Mouse (Mus musculus) midbrain, postnatal 0 days (tissue): Measurements from ENCODE around the gene Vasn. TPM values are rescaled to one million over a fixed set of nuclear protein-coding genes. Genes with fewer than 3 reads are reported as not detected.

Source experiments
- ATAC-seq: fragments of 200-750 bp; cut with Nextera tagmentation; 2 replicates; pipeline ENCODE4 v1.8.0; 2017; ENCODE audit warnings: moderate number of reproducible peaks, mild to moderate bottlenecking, moderate TSS enrichment, moderate library complexity; ENCODE audit not compliant: low FRiP score
- DNase-seq: peaks from one replicate; pipeline ENCODE4 v3.0.0-alpha.2; 2015; ENCODE audit warnings: low spot score
- H3K27ac ChIP-seq: fragments of 300-500 bp; sonication (generic); 2 replicates; pipeline ENCODE4 v1.5.1; 2014; ENCODE audit warnings: low read depth, mild to moderate bottlenecking, low read length, mixed read lengths
- H3K27me3 ChIP-seq: fragments of 300-500 bp; sonication (generic); 2 replicates; pipeline ENCODE4 v1.6.1; 2014; ENCODE audit warnings: low read length, control low read depth, mixed read lengths; ENCODE audit not compliant: insufficient read depth
- H3K36me3 ChIP-seq: fragments of 300-500 bp; sonication (generic); 2 replicates; pipeline ENCODE4 v1.6.1; 2014; ENCODE audit warnings: low read length, control low read depth, mixed read lengths; ENCODE audit not compliant: insufficient read depth
- H3K4me1 ChIP-seq: fragments of 300-500 bp; sonication (generic); 2 replicates; pipeline ENCODE4 v1.6.1; 2014; ENCODE audit warnings: mild to moderate bottlenecking, control low read depth, antibody characterized with exemption, low read length, mixed read lengths; ENCODE audit not compliant: insufficient read depth
- H3K4me2 ChIP-seq: fragments of 300-500 bp; sonication (generic); 2 replicates; pipeline ENCODE4 v1.6.1; 2014; ENCODE audit warnings: low read depth, mild to moderate bottlenecking, low read length, mixed read lengths; ENCODE audit not compliant: poor library complexity, severe bottlenecking
- H3K4me3 ChIP-seq: fragments of 300-500 bp; sonication (generic); 2 replicates; pipeline ENCODE4 v1.5.1; 2014; ENCODE audit warnings: low read depth, mild to moderate bottlenecking, low read length, moderate library complexity
- H3K9ac ChIP-seq: fragments of 300-500 bp; sonication (generic); replicated peaks from 2 replicates; pipeline ENCODE4 v1.6.1; 2014; ENCODE audit warnings: mild to moderate bottlenecking, low read length, moderate library complexity, mixed read lengths; ENCODE audit not compliant: poor library complexity, severe bottlenecking
- H3K9me3 ChIP-seq: fragments of 300-500 bp; sonication (generic); 2 replicates; pipeline ENCODE4 v1.6.1; 2016; ENCODE audit warnings: low read length, control low read depth
- CTCF ChIP-seq: IDR thresholded peaks from 2 replicates; pipeline ENCODE4 v1.5.1; 2016; ENCODE audit warnings: antibody characterized with exemption, mild to moderate bottlenecking
- WGBS: fragments of 180-500 bp; shearing (Covaris S2); extraction: QIAGEN DNeasy Blood & Tissue Kit; methylation state at CpG from one replicate; pipeline ENCODE4 v1.1.7; 2014; 5-methylcytosine and 5-hydroxymethylcytosine counted together
- polyA plus RNA-seq: library from polyadenylated mRNA; unstranded; fragments of >200 nt; fragmentation: Nextera tagmentation; extraction: Ambion mirVana; gene quantifications from 2 replicates; pipeline ENCODE4 v1.2.1, GENCODE M21; 2015
- total RNA-seq: library from RNA; depleted of rRNA; stranded (reverse); fragments of >200 nt; gene quantifications from 2 replicates; pipeline ENCODE4 v1.2.3, GENCODE M21; 2014

Gene Vasn
- total and polyA plus RNA-seq, 2 experiments from 2014 or later: 4.7 to 14.2 TPM

- 0 out of 2 replicates have a peak, but pooled peaks have one; percentile 4 for TF ChIP-seq CTCF
- Histone ChIP-seq H3K27ac (peak within 1 kb of the TSS; percentile 85), H3K27me3 (no peaks in the 10 kb centered on the region), H3K9me3 (no peaks in the 10 kb centered on the region), H3K4me2 (peak within 1 kb of the TSS; percentile 75), H3K4me3 (peak within 1 kb of the TSS; percentile 69), H3K36me3 (peaks cover 24% of the 10 kb centered on the region), H3K9ac (peak within 1 kb of the TSS; percentile 86), H3K4me1 (peaks cover 12% of the 10 kb centered on the region; the same call in 1 of the 2 replicates)
- ATAC-seq (peak; percentile 89), DNase-seq (peak; percentile 94)
- under 1% methylated on average over 56 of the region's 56 CpGs for WGBS
Observed at GRCm38 (mm10) chr16:4624481-4625110, 15.1 kb upstream of the Vasn start, which contains the start of gene Pam16. TSS of gene Pam16 (minus strand) at chr16:4624988.

- 83% methylated on average over 6 of the region's 6 CpGs for WGBS
- Histone ChIP-seq H3K27ac (no peak overlapping the region), H3K27me3 (no peaks in the 10 kb centered on the region), H3K4me1 (peaks cover 12% of the 10 kb centered on the region; the same call in 1 of the 2 replicates), H3K36me3 (peaks cover 34% of the 10 kb centered on the region), H3K9me3 (no peaks in the 10 kb centered on the region), H3K9ac (no peak overlapping the region), H3K4me3 (no peak overlapping the region), H3K4me2 (no peak overlapping the region)
- DNase-seq (no peak), ATAC-seq (no peak)
- no peak for TF ChIP-seq CTCF
Observed at GRCm38 (mm10) chr16:4627105-4627504, 12.6 kb upstream of the Vasn start.

- H3K4me1 ChIP-seq: no peaks in the 10 kb centered on the region
- no peak for ATAC-seq
- no peak for TF ChIP-seq CTCF
- H3K4me3 ChIP-seq: no peak overlapping the region
- no peaks in the 10 kb centered on the region for H3K9me3 ChIP-seq
- H3K4me2 ChIP-seq: no peak overlapping the region
- no peak for DNase-seq
- H3K36me3 ChIP-seq: peaks cover 48% of the 10 kb centered on the region
- H3K9ac ChIP-seq: no peak overlapping the region
- H3K27me3 ChIP-seq: no peaks in the 10 kb centered on the region
- 92% methylated on average over 9 of the region's 9 CpGs for WGBS
- no peak overlapping the region for H3K27ac ChIP-seq
Observed at GRCm38 (mm10) chr16:4628898-4629419, 10.8 kb upstream of the Vasn start.

- H3K9ac ChIP-seq: no peak overlapping the region
- no peaks in the 10 kb centered on the region for H3K9me3 ChIP-seq
- no peak overlapping the region for H3K4me2 ChIP-seq
- ATAC-seq: no peak
- peak; percentile 89 for TF ChIP-seq CTCF
- H3K4me3 ChIP-seq: no peak overlapping the region
- H3K27me3 ChIP-seq: no peaks in the 10 kb centered on the region
- H3K36me3 ChIP-seq: peaks cover 56% of the 10 kb centered on the region
- peak; percentile 49 for DNase-seq
- WGBS: 22% methylated on average over 6 of the region's 6 CpGs
- H3K4me1 ChIP-seq: no peaks in the 10 kb centered on the region
- H3K27ac ChIP-seq: no peak overlapping the region
Observed at GRCm38 (mm10) chr16:4629950-4630349, 9.8 kb upstream of the Vasn start.

GRCm38 (mm10) chr16:4632050-4632449, 7.7 kb upstream of the Vasn start:
- Histone ChIP-seq H3K27ac (no peak overlapping the region), H3K9ac (no peak overlapping the region), H3K4me3 (no peak overlapping the region), H3K4me2 (no peak overlapping the region), H3K27me3 (no peaks in the 10 kb centered on the region), H3K36me3 (peaks cover 54% of the 10 kb centered on the region), H3K9me3 (no peaks in the 10 kb centered on the region), H3K4me1 (no peaks in the 10 kb centered on the region)
- ATAC-seq (no peak), DNase-seq (no peak)
- WGBS: 47% methylated on average over 7 of the region's 7 CpGs
- TF ChIP-seq CTCF: peak; percentile 65

- WGBS: 84% methylated on average over 3 of the region's 3 CpGs
- Histone ChIP-seq H3K9ac (no peak overlapping the region), H3K9me3 (no peaks in the 10 kb centered on the region), H3K36me3 (peaks cover 40% of the 10 kb centered on the region), H3K4me3 (no peak overlapping the region), H3K27ac (no peak overlapping the region), H3K4me1 (no peaks in the 10 kb centered on the region), H3K4me2 (no peak overlapping the region), H3K27me3 (no peaks in the 10 kb centered on the region)
- no peak for TF ChIP-seq CTCF
- DNase-seq (no peak), ATAC-seq (no peak)
Observed at GRCm38 (mm10) chr16:4633661-4634060, 6.1 kb upstream of the Vasn start.
